Mouse (Mus musculus): Measurements from ENCODE around the gene Arhgap15.

- TF ChIP-seq HCFC1 (IDR thresholded peaks at IDR 0.05; ENCODE audit: borderline replicate concordance, insufficient read depth, low read length) (no peak), MAFK (IDR thresholded peaks at IDR 0.05; ENCODE audit: insufficient read depth, low read depth, low read length) (no peak)
Observed at GRCm38 (mm10) chr2:43738562-43739112, 10.0 kb upstream of the Arhgap15 start.
